Mouse (Mus musculus): ENCODE measurements around the gene Olfr1023. TPM values are rescaled to one million over a fixed set of nuclear protein-coding genes. Genes with fewer than 3 reads are reported as not detected.

Gene Olfr1023
- polyA plus RNA-seq (2021) = not detected

DNA sequence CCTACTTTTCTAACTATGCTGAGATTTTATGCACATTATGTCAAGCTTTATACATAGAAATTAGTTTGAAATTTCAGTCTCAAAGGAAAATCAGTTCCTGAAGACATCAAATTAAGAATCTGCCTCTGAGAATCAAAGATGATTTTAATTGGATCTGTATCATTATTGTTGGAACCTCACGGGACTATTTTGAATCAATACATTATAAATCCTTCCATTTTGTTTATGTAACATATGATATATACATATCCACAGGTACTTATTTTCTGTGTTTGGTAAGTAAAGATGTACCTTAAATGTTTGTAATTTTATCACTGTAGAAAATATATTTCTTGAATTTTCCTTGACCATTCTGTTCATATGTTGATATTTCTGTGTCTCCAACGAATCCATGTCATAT is at the start of gene Olfr1023:
Olfr1023 (plus strand) TSS at position 301 of the 400 bp plus-strand sequence.
- ChIA-PET POLR2A (no interaction called here), CTCF (no interaction called here)
- in situ Hi-C loops (cut with MboI; ENCODE audit: low pct_unique_long_range_greater_than_20kb) = no loop called here

DNA sequence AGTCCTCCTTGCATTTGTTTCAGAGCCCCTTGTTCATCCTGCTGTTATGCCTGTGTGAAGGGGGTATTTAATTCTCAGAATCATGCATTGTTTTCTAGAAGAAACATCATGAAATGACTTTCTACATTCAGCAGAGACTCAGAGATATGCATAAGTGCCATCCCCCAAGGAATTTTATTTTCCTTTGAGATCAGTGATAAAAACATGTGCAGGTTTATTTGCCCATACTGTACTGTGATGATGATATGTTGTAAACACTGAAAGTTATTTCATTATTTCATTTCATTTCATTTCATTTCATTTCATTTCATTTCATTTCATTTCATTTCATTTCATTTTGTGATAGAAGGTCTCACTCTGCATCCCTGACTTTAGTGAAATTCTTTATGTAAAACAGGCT is 40.1 kb upstream of the Olfr1023 start, which contains the start of gene Olfr1019:
Olfr1019 (minus strand) TSS at position 101 of the 400 bp plus-strand sequence.
- H3K27me3 ChIP-seq = no peaks in the 10 kb centered on the region

More for the DNA sequence above, at the start of gene Olfr1023:
- no peaks in the 10 kb centered on the region for H3K27me3 ChIP-seq
- TF ChIP-seq CTCF (IDR thresholded peaks at IDR 0.05) = no peak
- DNase-seq (ENCODE audit: low read depth, low spot score) = no peak
- no peak for ATAC-seq

GRCm38 (mm10) chr2:85846730-85847129 is 38.7 kb upstream of the Olfr1023 start, which contains the start of gene Olfr1020:
Olfr1020 (plus strand) TSS chr2:85847030.
- H3K27me3 ChIP-seq = no peaks in the 10 kb centered on the region
- in situ Hi-C loops (cut with MboI; ENCODE audit: low pct_unique_long_range_greater_than_20kb) = no loop called here
- no peak for DNase-seq (ENCODE audit: low read depth, low spot score)
- ChIA-PET CTCF (no interaction called here), POLR2A (no interaction called here)
- ATAC-seq = no peak
- TF ChIP-seq CTCF (IDR thresholded peaks at IDR 0.05) = no peak

More for the DNA sequence above, 40.1 kb upstream of the Olfr1023 start, which contains the start of gene Olfr1019:
- ChIA-PET CTCF (no interaction called here), POLR2A (no interaction called here)
- no peak for DNase-seq (ENCODE audit: low read depth, low spot score)
- no peak for TF ChIP-seq CTCF (IDR thresholded peaks at IDR 0.05)
- in situ Hi-C loops (cut with MboI; ENCODE audit: low pct_unique_long_range_greater_than_20kb) = no loop called here
- ATAC-seq = no peak

DNA sequence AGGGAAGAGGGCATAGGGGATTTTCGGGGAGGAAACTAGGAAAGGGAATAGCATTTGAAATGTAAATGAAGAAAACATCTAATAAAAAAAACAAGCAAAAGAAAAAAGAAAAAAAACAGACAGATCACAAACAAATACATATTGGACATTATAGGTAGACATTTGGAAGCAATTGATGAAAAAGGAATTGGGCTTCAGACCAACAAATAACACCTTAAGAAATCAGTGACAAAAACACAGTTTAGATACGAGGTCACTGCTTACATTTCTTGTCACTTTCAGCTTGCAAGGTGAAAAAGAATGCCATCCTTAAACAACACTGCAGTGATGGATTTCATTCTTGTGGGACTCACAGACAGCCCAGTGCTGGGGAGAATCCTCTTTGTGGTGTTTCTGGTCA is 17.1 kb upstream of the Olfr1023 start, which contains the start of gene Olfr1022:
Olfr1022 (plus strand) TSS at position 301 of the 400 bp plus-strand sequence.
- TF ChIP-seq CTCF (IDR thresholded peaks at IDR 0.05) = no peak
- no peaks in the 10 kb centered on the region for H3K27me3 ChIP-seq
- in situ Hi-C loops (cut with MboI; ENCODE audit: low pct_unique_long_range_greater_than_20kb) = no loop called here
- ChIA-PET CTCF (no interaction called here), POLR2A (no interaction called here)
- ATAC-seq (no peak), DNase-seq (ENCODE audit: low read depth, low spot score) (no peak)

DNA sequence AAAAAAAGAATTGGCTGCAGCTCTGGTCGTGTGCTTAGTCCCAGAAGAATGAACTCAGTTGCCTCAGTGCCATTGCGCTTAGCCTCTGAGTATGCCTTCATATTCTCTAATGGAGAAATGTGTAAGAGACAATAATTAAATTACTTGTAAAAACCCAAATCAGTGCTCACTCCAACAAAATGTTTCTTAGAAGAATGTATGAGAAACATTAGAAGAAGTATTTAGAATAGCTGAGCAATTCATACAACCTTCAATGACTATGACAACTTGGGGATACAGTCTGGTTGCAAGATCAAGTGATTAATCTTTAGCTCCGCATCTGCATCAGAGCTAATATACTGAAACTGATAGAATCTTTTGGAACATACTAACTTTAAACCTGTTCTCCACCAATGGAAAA is 19.5 kb downstream of the Olfr1023 start, which contains the start of gene Olfr1024:
Olfr1024 (minus strand) TSS at position 101 of the 400 bp plus-strand sequence.
- TF ChIP-seq CTCF (IDR thresholded peaks at IDR 0.05) = no peak
- in situ Hi-C loops (cut with MboI; ENCODE audit: low pct_unique_long_range_greater_than_20kb) = no loop called here
- DNase-seq (ENCODE audit: low read depth, low spot score) (no peak), ATAC-seq (no peak)
- POLR2A ChIA-PET = no interaction called here
- CTCF ChIA-PET = no interaction called here
- no peaks in the 10 kb centered on the region for H3K27me3 ChIP-seq

GRCm38 (mm10) chr2:85913197-85913596 is 27.8 kb downstream of the Olfr1023 start:
- CTCF ChIA-PET = no interaction called here

DNA sequence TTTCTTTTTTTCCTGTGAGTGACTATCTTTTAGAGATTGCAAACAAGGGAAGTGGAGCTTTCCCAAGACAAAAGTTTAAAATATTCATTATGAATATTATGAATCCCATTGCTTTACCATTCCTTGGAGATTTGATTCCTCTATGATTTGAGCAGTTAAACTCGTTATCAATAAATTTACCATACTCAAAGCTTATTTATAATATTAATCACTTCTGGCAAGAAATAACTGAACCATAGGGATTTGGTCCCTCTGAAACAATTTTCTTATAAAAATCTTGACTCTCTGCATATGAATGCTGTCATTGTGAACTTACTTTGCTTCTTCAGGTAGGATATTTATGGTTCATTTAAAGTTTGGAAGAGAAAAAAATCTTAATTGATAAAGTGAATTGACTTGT is 29.5 kb downstream of the Olfr1023 start, which contains the start of gene Olfr1025-ps1:
Olfr1025-ps1 (plus strand) TSS at position 301 of the 400 bp plus-strand sequence.
- in situ Hi-C loops (cut with MboI; ENCODE audit: low pct_unique_long_range_greater_than_20kb) = no loop called here
- no peaks in the 10 kb centered on the region for H3K27me3 ChIP-seq
- ATAC-seq (no peak), DNase-seq (ENCODE audit: low read depth, low spot score) (no peak)
- ChIA-PET CTCF (no interaction called here), POLR2A (no interaction called here)
- no peak for TF ChIP-seq CTCF (IDR thresholded peaks at IDR 0.05)

More at GRCm38 (mm10) chr2:85913197-85913596, 27.8 kb downstream of the Olfr1023 start:
- in situ Hi-C loops (cut with MboI; ENCODE audit: low pct_unique_long_range_greater_than_20kb) = no loop called here
- no peaks in the 10 kb centered on the region for H3K27me3 ChIP-seq
- DNase-seq (ENCODE audit: low read depth, low spot score) (no peak), ATAC-seq (no peak)
- POLR2A ChIA-PET = no interaction called here
- no peak for TF ChIP-seq CTCF (IDR thresholded peaks at IDR 0.05)

- in situ Hi-C loops (cut with MboI; ENCODE audit: low pct_unique_long_range_greater_than_20kb) = no loop called here
- no peak for ATAC-seq
- H3K27me3 ChIP-seq = no peaks in the 10 kb centered on the region
- ChIA-PET POLR2A (no interaction called here), CTCF (no interaction called here)
- DNase-seq (ENCODE audit: low read depth, low spot score) = no peak
- TF ChIP-seq CTCF (IDR thresholded peaks at IDR 0.05) = no peak
Measured at GRCm38 (mm10) chr2:85921258-85921657, 35.8 kb downstream of the Olfr1023 start, which contains the start of gene Olfr1026. Olfr1026 (plus strand) TSS chr2:85921558.

Other genes starting within 250 kb of the Olfr1023 start
- not detected for gene Olfr1002, start 234.9 kb upstream of the Olfr1023 start, polyA plus RNA-seq (2021)
- gene Olfr154, start 221.2 kb upstream of the Olfr1023 start, polyA plus RNA-seq (2021) = not detected
- not detected for gene Olfr1006, start 206.9 kb upstream of the Olfr1023 start, polyA plus RNA-seq (2021)
- not detected for gene Olfr1008, start 196.2 kb upstream of the Olfr1023 start, polyA plus RNA-seq (2021)
- gene Olfr1009, start 170.2 kb upstream of the Olfr1023 start, polyA plus RNA-seq (2021) = not detected
- not detected for gene Olfr1012, start 122.9 kb upstream of the Olfr1023 start, polyA plus RNA-seq (2021)
- not detected for gene Olfr1013, start 118.5 kb upstream of the Olfr1023 start, polyA plus RNA-seq (2021)
- not detected for gene Olfr1014, start 112.9 kb upstream of the Olfr1023 start, polyA plus RNA-seq (2021)
- gene Olfr1015, start 103.6 kb upstream of the Olfr1023 start, polyA plus RNA-seq (2021) = not detected
- not detected for gene Olfr1016, start 83.1 kb upstream of the Olfr1023 start, polyA plus RNA-seq (2021)
- not detected for gene Olfr1018, start 67.2 kb upstream of the Olfr1023 start, polyA plus RNA-seq (2021)
- not detected for gene Olfr1019, start 40.2 kb upstream of the Olfr1023 start, polyA plus RNA-seq (2021)
- not detected for gene Olfr1020, start 38.6 kb upstream of the Olfr1023 start, polyA plus RNA-seq (2021)
- not detected for gene Olfr1022, start 17.0 kb upstream of the Olfr1023 start, polyA plus RNA-seq (2021)
- not detected for gene Olfr1024, start 19.4 kb downstream of the Olfr1023 start, polyA plus RNA-seq (2021)
- not detected for gene Olfr1025-ps1, start 29.6 kb downstream of the Olfr1023 start, polyA plus RNA-seq (2021)
- not detected for gene Olfr1026, start 35.9 kb downstream of the Olfr1023 start, polyA plus RNA-seq (2021)
- not detected for gene Olfr1028, start 64.8 kb downstream of the Olfr1023 start, polyA plus RNA-seq (2021)
- gene Olfr1029, start 88.3 kb downstream of the Olfr1023 start, polyA plus RNA-seq (2021) = not detected
- not detected for gene Olfr1030, start 93.6 kb downstream of the Olfr1023 start, polyA plus RNA-seq (2021)
- gene Olfr1031, start 104.7 kb downstream of the Olfr1023 start, polyA plus RNA-seq (2021) = not detected
- not detected for gene Olfr1032, start 119.9 kb downstream of the Olfr1023 start, polyA plus RNA-seq (2021)
- gene Olfr1033, start 135.0 kb downstream of the Olfr1023 start, polyA plus RNA-seq (2021) = not detected
- gene Olfr1034, start 160.2 kb downstream of the Olfr1023 start, polyA plus RNA-seq (2021) = not detected
- gene Olfr1036, start 188.4 kb downstream of the Olfr1023 start, polyA plus RNA-seq (2021) = not detected
- not detected for gene Olfr1037, start 201.7 kb downstream of the Olfr1023 start, polyA plus RNA-seq (2021)